Mouse (Mus musculus) erythroblast, embryonic 14.5 days (primary cell): ENCODE measurements around the gene Smg6. TPM values are rescaled to one million over a fixed set of nuclear protein-coding genes. Genes with fewer than 3 reads are reported as not detected.

Source experiments
- H3K27me3 ChIP-seq: 2 replicates; pipeline ENCODE4 v1.6.1; 2012; ENCODE audit warnings: inconsistent platforms; ENCODE audit not compliant: control insufficient read depth
- H3K36me3 ChIP-seq: 2 replicates; pipeline ENCODE4 v1.6.1; 2012; ENCODE audit warnings: mild to moderate bottlenecking, inconsistent platforms; ENCODE audit not compliant: control insufficient read depth
- H3K4me1 ChIP-seq: 2 replicates; pipeline ENCODE4 v1.6.1; 2012; ENCODE audit warnings: inconsistent platforms; ENCODE audit not compliant: control insufficient read depth
- H3K4me3 ChIP-seq: replicated peaks from 2 replicates; pipeline ENCODE3; 2012; ENCODE audit warnings: moderate library complexity, mild to moderate bottlenecking, inconsistent platforms
- H3K9me3 ChIP-seq: 2 replicates; pipeline ENCODE4 v1.6.1; 2012; ENCODE audit warnings: low read length, inconsistent platforms, mixed read lengths; ENCODE audit not compliant: control insufficient read depth
- GATA1 ChIP-seq: IDR thresholded peaks from 2 replicates; pipeline ENCODE4 v1.6.1; 2012; ENCODE audit warnings: low read length, inconsistent platforms, mixed read lengths
- TAL1 ChIP-seq: IDR thresholded peaks from 3 replicates; pipeline ENCODE4 v1.6.1; 2012; ENCODE audit warnings: low read length, inconsistent platforms, mixed read lengths
- polyA plus RNA-seq: library from polyadenylated mRNA; stranded (reverse); fragments of >175 nt; gene quantifications from 2 replicates; pipeline ENCODE4 v1.2.3, GENCODE M21; 2012

Smg6 gene
- polyA plus RNA-seq, 1 experiment = 3.1 TPM

GRCm38 (mm10) chr11:75064266-75064665 is 138.6 kb downstream of the Smg6 start:
- H3K36me3 ChIP-seq = no peaks in the 10 kb centered on the region
- TF ChIP-seq TAL1 (no peak), GATA1 (no peak)
- no peaks in the 10 kb centered on the region for H3K4me1 ChIP-seq
- no peaks in the 10 kb centered on the region for H3K27me3 ChIP-seq
- H3K9me3 ChIP-seq = no peaks in the 10 kb centered on the region
- no peak overlapping the region for H3K4me3 ChIP-seq

GRCm38 (mm10) chr11:75071352-75071751 is 145.7 kb downstream of the Smg6 start:
- Histone ChIP-seq H3K4me3 (no peak overlapping the region), H3K9me3 (no peaks in the 10 kb centered on the region), H3K27me3 (no peaks in the 10 kb centered on the region), H3K4me1 (no peaks in the 10 kb centered on the region), H3K36me3 (no peaks in the 10 kb centered on the region; the same call in 1 of the 2 replicates)
- no peak for TF ChIP-seq TAL1
- TF ChIP-seq GATA1 = no peak

DNA sequence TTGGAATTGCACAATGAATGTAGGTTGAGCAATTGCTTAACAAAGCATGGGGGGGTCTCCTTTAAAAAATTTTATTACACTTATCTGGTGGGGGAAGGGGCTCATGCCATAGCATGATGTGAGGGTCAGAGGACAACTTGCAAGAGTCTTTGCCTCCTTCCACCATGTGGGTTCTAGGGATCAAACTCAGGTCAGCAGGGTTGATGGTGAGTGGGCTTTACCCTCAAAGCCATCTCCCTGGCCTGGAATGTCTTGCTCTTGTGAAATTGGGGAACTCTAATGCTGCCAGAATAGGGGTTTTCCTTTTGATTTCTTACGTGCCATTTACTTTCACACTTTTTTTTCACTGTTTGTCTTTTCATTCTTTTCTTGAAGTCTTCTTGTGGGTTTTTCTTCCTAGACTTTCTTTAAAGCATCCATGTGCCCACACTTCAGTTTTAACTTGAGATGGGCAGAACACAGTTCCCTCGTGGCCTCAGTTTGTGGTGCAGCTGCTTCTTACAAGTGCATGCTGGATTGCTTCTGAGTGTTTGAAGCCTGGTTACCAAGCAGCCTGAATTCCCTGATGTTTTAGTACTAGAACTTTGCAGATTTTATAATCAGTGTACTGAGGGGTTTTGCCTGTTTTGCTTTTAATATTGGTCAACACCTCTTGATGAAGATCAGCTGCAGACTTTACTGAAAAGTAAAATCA is 147.5 kb downstream of the Smg6 start:
- no peaks in the 10 kb centered on the region; the same call in 1 of the 2 replicates for H3K36me3 ChIP-seq
- no peaks in the 10 kb centered on the region for H3K9me3 ChIP-seq
- no peaks in the 10 kb centered on the region for H3K4me1 ChIP-seq
- H3K27me3 ChIP-seq = no peaks in the 10 kb centered on the region
- TF ChIP-seq TAL1 (no peak), GATA1 (no peak)
- H3K4me3 ChIP-seq = no peak overlapping the region

DNA sequence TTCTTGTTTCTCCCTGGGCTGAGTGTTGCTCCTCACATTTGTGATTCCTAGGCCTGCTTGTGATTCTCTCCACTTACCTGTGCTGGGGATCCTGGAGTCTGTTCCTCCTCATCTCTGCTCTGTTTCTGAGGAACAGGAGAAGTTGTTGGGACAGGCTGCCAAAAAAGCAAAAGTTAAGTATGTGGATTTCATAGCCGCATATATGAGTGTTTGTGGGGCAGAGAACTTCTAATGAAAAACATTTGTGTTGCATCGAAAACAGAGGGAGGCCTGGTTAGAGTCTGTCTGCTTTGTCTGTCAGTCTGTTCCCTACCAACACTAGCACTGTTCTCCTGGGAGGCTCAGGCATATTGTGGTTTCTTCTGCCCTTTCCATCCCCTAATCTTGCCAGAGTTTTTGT is 148.1 kb downstream of the Smg6 start:
- Histone ChIP-seq H3K4me3 (no peak overlapping the region), H3K27me3 (no peaks in the 10 kb centered on the region), H3K36me3 (no peaks in the 10 kb centered on the region; the same call in 1 of the 2 replicates), H3K9me3 (no peaks in the 10 kb centered on the region), H3K4me1 (no peaks in the 10 kb centered on the region)
- TF ChIP-seq GATA1 = no peak
- no peak for TF ChIP-seq TAL1

DNA sequence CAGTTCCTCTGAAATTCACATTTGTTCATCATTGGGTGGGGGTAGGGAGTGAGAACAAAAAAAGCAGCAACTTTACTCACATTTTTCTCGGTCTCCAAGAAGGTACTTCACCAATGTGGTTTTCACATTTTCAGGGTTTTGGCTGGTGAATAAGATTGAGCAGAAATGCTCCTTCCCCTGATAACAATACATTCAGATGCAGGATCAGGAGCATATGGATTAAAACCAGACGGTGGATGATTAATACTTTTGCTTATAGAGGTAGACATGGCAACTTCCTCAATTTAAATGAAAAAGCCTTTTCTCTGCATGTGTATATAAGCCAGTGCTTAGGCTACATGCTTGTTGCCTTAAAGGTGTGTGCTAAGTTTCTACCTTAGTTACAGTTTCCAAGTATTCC is 148.9 kb downstream of the Smg6 start:
- H3K36me3 ChIP-seq = no peaks in the 10 kb centered on the region; the same call in 1 of the 2 replicates
- no peak overlapping the region for H3K4me3 ChIP-seq
- no peaks in the 10 kb centered on the region for H3K4me1 ChIP-seq
- TF ChIP-seq TAL1 (no peak), GATA1 (no peak)
- H3K9me3 ChIP-seq = no peaks in the 10 kb centered on the region
- no peaks in the 10 kb centered on the region for H3K27me3 ChIP-seq

DNA sequence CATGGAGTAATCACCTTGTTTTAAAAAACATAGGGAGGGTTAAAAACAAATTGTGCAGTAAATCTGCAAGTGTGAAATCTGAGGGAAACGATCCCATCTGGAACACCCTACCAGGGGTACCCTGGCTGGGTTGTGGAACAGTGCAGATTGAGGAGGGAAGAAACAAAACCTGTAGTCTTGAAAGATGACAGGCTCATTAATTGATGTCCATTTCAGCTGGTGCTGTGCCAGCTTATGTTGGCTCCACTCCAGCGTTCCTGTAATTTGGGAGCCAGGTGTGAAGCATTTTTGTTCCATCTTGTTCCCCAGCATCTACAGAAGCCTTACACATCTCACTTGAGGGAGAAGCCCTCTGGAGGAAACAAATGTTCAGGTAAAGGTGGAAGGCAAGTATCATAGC is 153.0 kb downstream of the Smg6 start:
- Histone ChIP-seq H3K36me3 (peaks cover 4% of the 10 kb centered on the region; the same call in 1 of the 2 replicates), H3K27me3 (no peaks in the 10 kb centered on the region), H3K4me3 (no peak overlapping the region), H3K4me1 (no peaks in the 10 kb centered on the region), H3K9me3 (no peaks in the 10 kb centered on the region)
- TF ChIP-seq GATA1 (no peak), TAL1 (no peak)

- Histone ChIP-seq H3K4me3 (no peak overlapping the region), H3K27me3 (no peaks in the 10 kb centered on the region), H3K36me3 (peaks cover 4% of the 10 kb centered on the region; the same call in 1 of the 2 replicates), H3K9me3 (no peaks in the 10 kb centered on the region), H3K4me1 (no peaks in the 10 kb centered on the region)
- TF ChIP-seq TAL1 (no peak), GATA1 (no peak)
Measured at GRCm38 (mm10) chr11:75083031-75083430, 157.4 kb downstream of the Smg6 start.

DNA sequence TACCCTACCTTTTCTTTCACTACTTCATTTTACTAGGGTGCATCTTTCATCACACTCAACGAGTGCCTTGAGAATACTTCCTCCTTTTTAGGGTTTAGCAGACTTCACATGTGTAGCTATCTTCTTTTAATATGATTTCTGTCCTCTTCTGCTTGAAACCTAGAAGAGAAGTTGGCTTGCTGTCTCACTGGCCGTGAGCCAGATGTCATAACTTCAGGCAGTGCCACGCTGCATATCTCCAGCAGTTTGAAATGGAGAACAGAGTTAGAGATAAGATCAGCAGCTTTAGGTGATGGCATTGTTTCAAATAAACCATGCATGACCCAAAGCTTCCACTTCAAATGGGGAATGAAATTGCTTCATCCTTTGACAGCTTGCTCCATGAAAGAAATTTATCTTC is 166.5 kb downstream of the Smg6 start:
- no peak overlapping the region for H3K4me3 ChIP-seq
- TF ChIP-seq GATA1 = no peak
- TF ChIP-seq TAL1 = no peak
- no peaks in the 10 kb centered on the region for H3K9me3 ChIP-seq
- H3K36me3 ChIP-seq = no peaks in the 10 kb centered on the region
- no peaks in the 10 kb centered on the region for H3K27me3 ChIP-seq
- H3K4me1 ChIP-seq = no peaks in the 10 kb centered on the region

DNA sequence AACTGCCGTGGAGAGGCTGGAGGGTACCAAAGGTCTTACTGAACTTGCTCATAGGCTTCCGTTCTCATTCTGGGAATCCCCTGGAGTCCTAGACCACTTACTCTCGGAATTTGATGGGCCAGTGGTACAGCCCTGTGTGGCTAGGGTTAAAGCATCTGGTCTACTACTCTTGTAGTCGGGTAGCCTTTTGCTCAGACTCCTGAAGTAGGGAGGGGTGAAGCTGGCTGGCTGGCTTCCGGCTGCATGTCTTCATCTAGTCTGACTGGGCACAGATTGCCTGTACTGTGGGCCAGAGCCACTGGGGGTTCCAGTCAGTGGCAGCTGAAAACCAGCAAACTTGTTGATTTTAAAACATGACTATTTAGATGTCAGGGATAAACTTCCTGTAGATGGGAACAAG is 167.0 kb downstream of the Smg6 start:
- Histone ChIP-seq H3K4me1 (no peaks in the 10 kb centered on the region), H3K4me3 (no peak overlapping the region), H3K27me3 (no peaks in the 10 kb centered on the region), H3K36me3 (peaks cover under 1% of the 10 kb centered on the region), H3K9me3 (no peaks in the 10 kb centered on the region)
- TF ChIP-seq GATA1 = no peak

DNA sequence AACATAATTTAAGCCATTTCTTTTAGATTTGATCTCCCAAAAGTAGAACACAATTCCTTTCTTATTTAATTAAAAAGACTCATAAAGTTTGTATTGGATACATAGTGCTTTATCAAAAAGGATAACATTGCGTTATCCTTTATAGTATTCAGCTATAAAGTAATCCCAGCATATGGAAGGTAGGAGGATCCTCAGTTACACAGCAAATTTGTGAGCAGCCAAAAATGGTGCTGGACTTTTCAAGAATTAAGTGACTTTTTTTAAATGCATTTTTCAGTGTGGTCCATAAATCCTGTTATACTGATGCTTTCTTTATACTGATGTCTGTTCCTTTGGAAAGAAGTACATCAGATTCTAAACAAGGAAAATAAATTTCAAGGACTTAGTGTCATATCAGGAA is 169.1 kb downstream of the Smg6 start:
- peaks cover 3% of the 10 kb centered on the region for H3K36me3 ChIP-seq
- H3K4me1 ChIP-seq = no peaks in the 10 kb centered on the region
- no peaks in the 10 kb centered on the region for H3K27me3 ChIP-seq
- TF ChIP-seq GATA1 (no peak), TAL1 (no peak)
- no peaks in the 10 kb centered on the region for H3K9me3 ChIP-seq
- no peak overlapping the region for H3K4me3 ChIP-seq
